Mouse (Mus musculus) kidney, adult 2 months (tissue): ENCODE data around the gene Gm9040. TPM values are rescaled to one million over a fixed set of nuclear protein-coding genes. Genes with fewer than 3 reads are reported as not detected.
"Not testable (repeated sequence)": the region's sequence is repeated elsewhere in the genome, so short reads cannot be mapped to it uniquely, and the experiment has no call there.

Experiments used
- DNase-seq: peaks from one replicate; pipeline ENCODE4 v3.0.0; 2021
- H3K27ac ChIP-seq: fragments of 200-500 bp; 2 replicates; pipeline ENCODE4 v1.5.1; 2012; ENCODE audit warnings: low read depth, low read length, control low read depth, inconsistent platforms; ENCODE audit not compliant: insufficient read depth
- H3K27me3 ChIP-seq: fragments of 200-500 bp; replicated peaks from 2 replicates; pipeline ENCODE4 v1.6.1; 2012; ENCODE audit warnings: mild to moderate bottlenecking, moderate library complexity, low read length, inconsistent platforms; ENCODE audit not compliant: control insufficient read depth, insufficient read depth
- H3K36me3 ChIP-seq: fragments of 200-500 bp; 2 replicates; pipeline ENCODE4 v1.6.1; 2012; ENCODE audit warnings: mild to moderate bottlenecking, moderate library complexity, low read length, inconsistent platforms; ENCODE audit not compliant: control insufficient read depth, insufficient read depth
- H3K4me1 ChIP-seq: fragments of 200-500 bp; 2 replicates; pipeline ENCODE4 v1.6.1; 2011; ENCODE audit warnings: low read length; ENCODE audit not compliant: control insufficient read depth, insufficient read depth
- H3K4me3 ChIP-seq: fragments of 200-500 bp; 2 replicates; pipeline ENCODE4 v1.5.1; 2011; ENCODE audit warnings: mild to moderate bottlenecking, low read depth, low read length, control low read depth; ENCODE audit not compliant: insufficient read depth
- CTCF ChIP-seq: fragments of 200-500 bp; conservative IDR thresholded peaks from 2 replicates; pipeline ENCODE4 v1.5.1; 2011; ENCODE audit warnings: low read depth, mild to moderate bottlenecking, control low read depth, low read length, moderate library complexity, mixed read lengths; ENCODE audit not compliant: insufficient read depth, insufficient read length
- POLR2A ChIP-seq: fragments of 200-500 bp; IDR thresholded peaks from one replicate; pipeline ENCODE4 v1.6.1; 2011; ENCODE audit warnings: low read depth, low read length, control low read depth
- WGBS: fragments of 180-500 bp; shearing (Covaris S2); methylation state at CpG from one replicate; pipeline ENCODE4 v1.1.7; 2018; 5-methylcytosine and 5-hydroxymethylcytosine counted together
- polyA plus RNA-seq: library from polyadenylated mRNA; depleted of rRNA; stranded (reverse); fragments of >200 nt; gene quantifications from 2 replicates; pipeline ENCODE4 v1.2.3, GENCODE M21; 2012; rRNA removed

The Gm9040 gene
- not detected in 2 replicates for polyA plus RNA-seq

DNA sequence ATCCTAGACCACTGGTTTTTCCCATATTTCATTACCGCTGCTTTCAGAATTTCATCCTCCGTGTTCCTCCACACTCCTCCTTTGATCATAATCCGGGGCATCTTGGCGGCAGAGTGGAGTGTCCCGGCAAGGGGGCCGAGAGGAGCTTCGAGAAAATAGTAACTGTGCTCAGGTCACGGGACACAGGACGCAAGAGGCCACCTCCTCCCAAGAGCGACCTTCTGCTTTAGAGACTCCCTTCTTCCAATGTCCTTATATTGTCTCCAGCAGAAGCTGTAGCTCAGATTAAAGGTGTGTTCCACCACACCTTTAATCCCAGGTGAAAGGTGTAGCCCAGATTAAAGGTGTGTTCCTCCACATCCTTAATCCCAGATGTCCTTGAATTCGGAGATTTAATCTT, at the start of gene Gm9040:
Gm9040 (minus strand) TSS at position 101 of the 400 bp plus-strand sequence.
- H3K27ac ChIP-seq, DNase-seq, H3K4me1 ChIP-seq, H3K4me3 ChIP-seq, H3K27me3 ChIP-seq, H3K36me3 ChIP-seq: not testable (repeated sequence)
- WGBS: no CpG with 5 or more reads among the region's 11 CpGs

DNA sequence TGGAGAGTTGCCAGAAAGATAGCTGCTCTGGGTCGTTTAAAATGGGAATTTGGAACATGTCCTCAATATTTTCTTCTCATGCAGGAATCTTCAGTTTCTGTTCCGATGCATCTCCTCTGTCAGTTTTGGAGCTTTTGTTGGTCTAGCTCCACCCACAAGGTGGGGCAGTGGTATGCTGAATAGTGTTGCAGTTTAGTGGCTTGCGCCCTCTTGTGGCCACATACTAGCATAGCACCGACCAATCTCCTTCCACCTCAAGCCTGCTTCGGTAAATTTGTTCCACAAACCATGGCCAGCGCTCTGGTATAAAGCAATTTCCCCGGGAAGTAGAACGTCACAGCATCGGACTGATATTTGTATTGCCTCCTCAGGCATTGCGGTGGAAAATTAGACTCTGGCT, 43.7 kb upstream of the Gm9040 start:
- no peak overlapping the region for H3K4me3 ChIP-seq

DNA sequence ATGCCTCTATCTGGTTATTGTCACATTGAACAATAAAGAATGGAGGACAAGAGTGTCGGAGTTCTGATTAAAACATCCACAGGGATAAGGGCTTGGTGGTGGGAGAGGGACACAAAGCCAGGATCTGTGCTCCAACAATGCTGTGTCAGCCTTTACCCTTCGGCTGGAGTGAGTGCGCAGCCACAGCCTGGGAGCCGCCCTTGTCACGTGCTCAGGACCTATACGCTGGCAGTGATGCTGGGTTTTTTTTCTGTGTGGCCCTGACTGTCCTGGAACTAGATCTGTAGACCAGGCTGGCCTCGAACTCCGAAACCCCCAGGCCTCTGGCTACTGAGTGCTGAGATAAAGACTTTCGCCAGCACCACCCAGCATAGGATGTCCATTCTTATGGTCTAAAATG, 42.7 kb upstream of the Gm9040 start:
- no peak for DNase-seq
- WGBS: 92% methylated on average over 9 of the region's 9 CpGs
- no peak overlapping the region for H3K27ac ChIP-seq
- H3K27me3 ChIP-seq: no peaks in the 10 kb centered on the region
- H3K4me3 ChIP-seq: no peak overlapping the region
- TF ChIP-seq POLR2A: no peak
- TF ChIP-seq CTCF: no peak
- H3K36me3 ChIP-seq: no peaks in the 10 kb centered on the region
- no peaks in the 10 kb centered on the region for H3K4me1 ChIP-seq

More for the DNA sequence above, 43.7 kb upstream of the Gm9040 start:
- 2% methylated on average over 10 of the region's 10 CpGs for WGBS
- TF ChIP-seq CTCF: peak; percentile 97
- TF ChIP-seq POLR2A: no peak
- no peak overlapping the region for H3K27ac ChIP-seq
- no peaks in the 10 kb centered on the region for H3K36me3 ChIP-seq
- H3K4me1 ChIP-seq: no peaks in the 10 kb centered on the region
- peak; percentile 77 for DNase-seq
- H3K27me3 ChIP-seq: no peaks in the 10 kb centered on the region

DNA sequence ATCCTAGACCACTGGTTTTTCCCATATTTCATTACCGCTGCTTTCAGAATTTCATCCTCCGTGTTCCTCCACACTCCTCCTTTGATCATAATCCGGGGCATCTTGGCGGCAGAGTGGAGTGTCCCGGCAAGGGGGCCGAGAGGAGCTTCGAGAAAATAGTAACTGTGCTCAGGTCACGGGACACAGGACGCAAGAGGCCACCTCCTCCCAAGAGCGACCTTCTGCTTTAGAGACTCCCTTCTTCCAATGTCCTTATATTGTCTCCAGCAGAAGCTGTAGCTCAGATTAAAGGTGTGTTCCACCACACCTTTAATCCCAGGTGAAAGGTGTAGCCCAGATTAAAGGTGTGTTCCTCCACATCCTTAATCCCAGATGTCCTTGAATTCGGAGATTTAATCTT, 27.2 kb upstream of the Gm9040 start, which contains the start of gene Gm9049:
Gm9049 (minus strand) TSS at position 101 of the 400 bp plus-strand sequence.
- not testable (repeated sequence) for H3K4me1 ChIP-seq
- 100% methylated on average over 1 of the region's 11 CpGs for WGBS

DNA sequence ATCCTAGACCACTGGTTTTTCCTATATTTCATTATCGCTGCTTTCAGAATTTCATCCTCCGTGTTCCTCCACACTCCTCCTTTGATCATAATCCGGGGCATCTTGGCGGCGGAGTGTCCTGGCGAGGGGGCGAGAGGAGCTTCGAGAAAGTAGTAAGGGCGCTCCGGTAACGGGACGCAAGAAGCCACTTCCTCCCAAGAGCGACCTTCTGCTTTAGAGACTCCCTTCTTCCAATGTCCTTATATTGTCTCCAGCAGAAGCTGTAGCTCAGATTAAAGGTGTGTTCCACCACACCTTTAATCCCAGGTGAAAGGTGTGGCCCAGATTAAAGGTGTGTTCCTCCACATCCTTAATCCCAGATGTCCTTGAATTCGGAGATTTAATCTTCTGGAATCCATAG, 21.8 kb upstream of the Gm9040 start, which contains the start of gene Gm9048:
Gm9048 (minus strand) TSS at position 101 of the 400 bp plus-strand sequence.
- not testable (repeated sequence) for H3K4me1 ChIP-seq, H3K27me3 ChIP-seq, H3K36me3 ChIP-seq, DNase-seq, H3K27ac ChIP-seq, H3K4me3 ChIP-seq
- no CpG with 5 or more reads among the region's 14 CpGs for WGBS

More for the DNA sequence above, 27.2 kb upstream of the Gm9040 start, which contains the start of gene Gm9049:
- H3K27ac ChIP-seq, H3K36me3 ChIP-seq, DNase-seq, H3K27me3 ChIP-seq, H3K4me3 ChIP-seq: not testable (repeated sequence)

DNA sequence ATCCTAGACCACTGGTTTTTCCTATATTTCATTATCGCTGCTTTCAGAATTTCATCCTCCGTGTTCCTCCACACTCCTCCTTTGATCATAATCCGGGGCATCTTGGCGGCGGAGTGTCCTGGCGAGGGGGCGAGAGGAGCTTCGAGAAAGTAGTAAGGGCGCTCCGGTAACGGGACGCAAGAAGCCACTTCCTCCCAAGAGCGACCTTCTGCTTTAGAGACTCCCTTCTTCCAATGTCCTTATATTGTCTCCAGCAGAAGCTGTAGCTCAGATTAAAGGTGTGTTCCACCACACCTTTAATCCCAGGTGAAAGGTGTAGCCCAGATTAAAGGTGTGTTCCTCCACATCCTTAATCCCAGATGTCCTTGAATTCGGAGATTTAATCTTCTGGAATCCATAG, 16.4 kb upstream of the Gm9040 start, which contains the start of gene Gm9046:
Gm9046 (minus strand) TSS at position 101 of the 400 bp plus-strand sequence.
- H3K36me3 ChIP-seq, H3K4me3 ChIP-seq, H3K4me1 ChIP-seq, DNase-seq, H3K27me3 ChIP-seq, H3K27ac ChIP-seq: not testable (repeated sequence)
- no CpG with 5 or more reads among the region's 14 CpGs for WGBS

DNA sequence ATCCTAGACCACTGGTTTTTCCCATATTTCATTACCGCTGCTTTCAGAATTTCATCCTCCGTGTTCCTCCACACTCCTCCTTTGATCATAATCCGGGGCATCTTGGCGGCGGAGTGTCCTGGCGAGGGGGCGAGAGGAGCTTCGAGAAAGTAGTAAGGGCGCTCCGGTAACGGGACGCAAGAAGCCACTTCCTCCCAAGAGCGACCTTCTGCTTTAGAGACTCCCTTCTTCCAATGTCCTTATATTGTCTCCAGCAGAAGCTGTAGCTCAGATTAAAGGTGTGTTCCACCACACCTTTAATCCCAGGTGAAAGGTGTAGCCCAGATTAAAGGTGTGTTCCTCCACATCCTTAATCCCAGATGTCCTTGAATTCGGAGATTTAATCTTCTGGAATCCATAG, 11.0 kb upstream of the Gm9040 start, which contains the start of gene Gm9045:
Gm9045 (minus strand) TSS at position 101 of the 400 bp plus-strand sequence.
- H3K36me3 ChIP-seq, H3K27ac ChIP-seq, H3K4me1 ChIP-seq, DNase-seq, H3K27me3 ChIP-seq, H3K4me3 ChIP-seq: not testable (repeated sequence)
- WGBS: no CpG with 5 or more reads among the region's 14 CpGs

DNA sequence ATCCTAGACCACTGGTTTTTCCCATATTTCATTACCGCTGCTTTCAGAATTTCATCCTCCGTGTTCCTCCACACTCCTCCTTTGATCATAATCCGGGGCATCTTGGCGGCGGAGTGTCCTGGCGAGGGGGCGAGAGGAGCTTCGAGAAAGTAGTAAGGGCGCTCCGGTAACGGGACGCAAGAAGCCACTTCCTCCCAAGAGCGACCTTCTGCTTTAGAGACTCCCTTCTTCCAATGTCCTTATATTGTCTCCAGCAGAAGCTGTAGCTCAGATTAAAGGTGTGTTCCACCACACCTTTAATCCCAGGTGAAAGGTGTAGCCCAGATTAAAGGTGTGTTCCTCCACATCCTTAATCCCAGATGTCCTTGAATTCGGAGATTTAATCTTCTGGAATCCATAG, 5.5 kb upstream of the Gm9040 start, which contains the start of gene Gm9044:
Gm9044 (minus strand) TSS at position 101 of the 400 bp plus-strand sequence.
- H3K4me1 ChIP-seq, DNase-seq, H3K27ac ChIP-seq, H3K27me3 ChIP-seq, H3K4me3 ChIP-seq, H3K36me3 ChIP-seq: not testable (repeated sequence)
- WGBS: no CpG with 5 or more reads among the region's 14 CpGs
